Mouse (Mus musculus): ENCODE data around the gene Cd3g. TPM values are rescaled to one million over a fixed set of nuclear protein-coding genes. Genes with fewer than 3 reads are reported as not detected.

The Cd3g gene
- total RNA-seq, 4 experiments from 2014 or later: 0.34 to 1.2 (median 0.75) TPM

Other genes with a start within 250 kb of the Cd3g start
- gene Phldb1, start 245.2 kb downstream of the Cd3g start, total RNA-seq (2022): 100 to 1,000 TPM; 108 to 146 (median 128) TPM
- gene Arcn1, start 212.6 kb downstream of the Cd3g start, total RNA-seq (2022): 10 to 100 TPM; 79.7 to 89.3 (median 80.9) TPM
- gene Ift46, start 212.5 kb downstream of the Cd3g start, total RNA-seq (2022): 10 to 100 TPM; 19.1 to 35.6 (median 22.8) TPM
- gene Tmem25, start 181.1 kb downstream of the Cd3g start, total RNA-seq (2022): 10 to 100 TPM in 2 of 4 experiments, 1 to 10 TPM in 2; 8.6 to 21.9 (median 10.5) TPM
- 1 to 10 TPM in 2 of 4 experiments, under 1 TPM in 2; 0.63 to 1.5 (median 0.97) TPM for gene Ttc36, start 177.4 kb downstream of the Cd3g start, total RNA-seq (2022)
- gene Kmt2a, start 99.1 kb downstream of the Cd3g start, total RNA-seq (2022): 10 to 100 TPM; 22.2 to 33.6 (median 29.8) TPM
- gene Atp5l, start 59.7 kb downstream of the Cd3g start, total RNA-seq (2022): 1,000 to 10,000 TPM; 1,427 to 1,918 (median 1,690) TPM
- gene Ube4a, start 14.8 kb downstream of the Cd3g start, total RNA-seq (2022): 10 to 100 TPM; 33.8 to 42.1 (median 35.3) TPM
- not detected for gene Cd3d, start 1.4 kb upstream of the Cd3g start, total RNA-seq (2022)
- 1 to 10 TPM in 2 of 4 experiments, not detected in 2; 1.3 to 1.5 TPM for gene Cd3e, start 29.2 kb upstream of the Cd3g start, total RNA-seq (2022)
- 1 to 10 TPM in 1 of 4 experiments, under 1 TPM in 3; 0.50 to 1.5 (median 0.88) TPM for gene Mpzl2, start 59.4 kb upstream of the Cd3g start, total RNA-seq (2022)
- 1 to 10 TPM; 1.9 to 3.7 (median 3.1) TPM for gene Mpzl3, start 74.8 kb upstream of the Cd3g start, total RNA-seq (2022)
- gene Jaml, start 98.8 kb upstream of the Cd3g start, total RNA-seq (2022): not detected
- 1 to 10 TPM in 2 of 4 experiments, under 1 TPM in 2; 0.81 to 1.4 (median 1.1) TPM for gene Scn2b, start 137.4 kb upstream of the Cd3g start, total RNA-seq (2022)
- gene Scn4b, start 158.0 kb upstream of the Cd3g start, total RNA-seq (2022): 10 to 100 TPM; 30.2 to 58.6 (median 38.0) TPM
- gene BC049352, start 201.6 kb upstream of the Cd3g start, total RNA-seq (2022): not detected
- gene Tmprss4, start 223.7 kb upstream of the Cd3g start, total RNA-seq (2022): not detected

Data from heart, adult 8-10 months (tissue).